ENCODE assay signal across 8 mouse cellular contexts in the genomic region with DNA sequence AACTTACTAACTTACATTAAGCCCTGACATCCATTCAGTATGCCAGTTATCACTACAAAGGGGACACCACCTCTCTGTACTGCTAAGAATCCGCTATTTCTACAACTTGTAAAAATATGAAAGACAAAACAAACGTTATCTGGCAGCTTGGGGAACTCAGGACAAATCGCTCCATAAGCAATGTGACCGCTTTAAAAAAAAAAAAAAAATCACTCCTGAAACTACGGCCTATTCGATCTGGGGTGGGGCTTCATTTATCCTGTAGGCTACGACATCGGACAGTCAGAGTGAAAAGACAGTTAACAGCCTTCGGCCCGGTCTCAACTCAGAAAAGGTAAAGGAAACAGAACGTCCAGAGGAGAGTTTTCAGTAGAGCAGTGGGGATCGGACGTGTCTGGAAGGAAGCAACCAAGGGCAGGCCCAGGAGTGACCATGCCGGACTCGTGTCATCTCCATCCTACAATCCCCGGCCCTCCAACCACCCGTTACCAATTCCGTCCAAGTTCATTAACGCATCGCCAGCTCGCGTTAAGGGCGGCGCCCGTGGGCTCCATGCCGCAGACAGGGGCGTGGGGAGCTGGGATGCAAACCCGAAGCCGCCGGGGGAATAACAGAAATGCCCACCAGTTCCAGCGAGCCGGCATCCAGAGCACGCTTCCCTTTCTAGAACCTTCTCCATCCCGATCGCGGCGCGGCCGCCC. TPM values are rescaled to one million over a fixed set of nuclear protein-coding genes. Genes with fewer than 3 reads are reported as not detected.
DNase-seq lines count a peak whose midpoint lies in the region; ATAC-seq and TF ChIP-seq lines count a peak whose summit lies in the region.

No protein-coding gene starts in this region.

- peaks cover 4 to 16% of the 10 kb centered on the region in 2 experiments for H3K4me1 ChIP-seq in heart, embryonic 14.5 days (ENCODE audit: control insufficient read depth in 2 of 2, insufficient read depth in 2 of 2, low read length in 2 of 2)
- peaks cover 35% of the 10 kb centered on the region for H3K4me1 ChIP-seq in E14TG2a.4 (replicated peaks; ENCODE audit: low read depth, low read length)
- peaks cover 16% of the 10 kb centered on the region for H3K4me1 ChIP-seq in hindbrain, embryonic 14.5 days (replicated peaks; ENCODE audit: control insufficient read depth, insufficient read depth, low read length)
- H3K4me1 ChIP-seq in midbrain, embryonic 10.5 days: peaks cover 21% of the 10 kb centered on the region

- no peaks in the 10 kb centered on the region for H3K27me3 ChIP-seq in heart, embryonic 14.5 days (ENCODE audit: control insufficient read depth, insufficient read depth, low read length)
- H3K27me3 ChIP-seq in E14TG2a.4 (ENCODE audit: insufficient read depth, low read length): no peaks in the 10 kb centered on the region
- no peaks in the 10 kb centered on the region for H3K27me3 ChIP-seq in hindbrain, embryonic 14.5 days (ENCODE audit: control insufficient read depth, insufficient read depth, low read length)
- no peaks in the 10 kb centered on the region for H3K27me3 ChIP-seq in midbrain, embryonic 10.5 days (ENCODE audit: low read depth, poor library complexity, severe bottlenecking)

- H3K9ac ChIP-seq in heart, embryonic 14.5 days (ENCODE audit: low read length): peak overlapping the region; percentile 99
- peak overlapping the region; percentile 93 for H3K9ac ChIP-seq in hindbrain, embryonic 14.5 days

- H3K27ac ChIP-seq in heart, embryonic 14.5 days (replicated peaks in 1 of 2; ENCODE audit: control insufficient read depth in 1 of 2, insufficient read depth in 1 of 2, low read depth in 2 of 2, low read length in 2 of 2): peak overlapping the region; percentile 60 to 83
- H3K27ac ChIP-seq in hindbrain, embryonic 14.5 days: peak overlapping the region; percentile 86
- peak overlapping the region; percentile 97 for H3K27ac ChIP-seq in midbrain, embryonic 10.5 days (replicated peaks)

- no peak for TF ChIP-seq CTCF in E14TG2a.4 (conservative IDR thresholded peaks at IDR 0.05; ENCODE audit: low read length)

- ATAC-seq in heart, embryonic 14.5 days (ENCODE audit: insufficient number of reproducible peaks, insufficient read depth, low FRiP score, low read depth): peak; percentile 24
- ATAC-seq in hindbrain, embryonic 14.5 days (ENCODE audit: low FRiP score): no peak

- H3K4me2 ChIP-seq in heart, embryonic 14.5 days (ENCODE audit: low read length): peak overlapping the region; percentile 93
- peak overlapping the region; percentile 83 for H3K4me2 ChIP-seq in hindbrain, embryonic 14.5 days (replicated peaks)

- H3K9me3 ChIP-seq in heart, embryonic 14.5 days (ENCODE audit: control insufficient read depth, low read length): no peaks in the 10 kb centered on the region
- no peaks in the 10 kb centered on the region for H3K9me3 ChIP-seq in E14TG2a.4 (ENCODE audit: low read length)
- H3K9me3 ChIP-seq in hindbrain, embryonic 14.5 days (ENCODE audit: control insufficient read depth, low read length): no peaks in the 10 kb centered on the region
- no peaks in the 10 kb centered on the region for H3K9me3 ChIP-seq in midbrain, embryonic 10.5 days (replicated peaks)

- H3K4me3 ChIP-seq in heart, embryonic 14.5 days (ENCODE audit: control insufficient read depth in 1 of 2, insufficient read depth in 1 of 2, low read depth in 1 of 2, low read length in 2 of 2): peak overlapping the region; percentile 75 to 90
- peak overlapping the region; percentile 99 for H3K4me3 ChIP-seq in E14TG2a.4 (replicated peaks; ENCODE audit: low read length)
- H3K4me3 ChIP-seq in hindbrain, embryonic 14.5 days (replicated peaks; ENCODE audit: low read length): peak overlapping the region; percentile 86
- H3K4me3 ChIP-seq in midbrain, embryonic 10.5 days: peak overlapping the region; percentile 94

- H3K36me3 ChIP-seq in heart, embryonic 14.5 days (ENCODE audit: control insufficient read depth, insufficient read depth, low read length): peaks cover 42% of the 10 kb centered on the region
- H3K36me3 ChIP-seq in E14TG2a.4 (ENCODE audit: insufficient read depth, low read length): peaks cover 44% of the 10 kb centered on the region
- peaks cover 42% of the 10 kb centered on the region for H3K36me3 ChIP-seq in hindbrain, embryonic 14.5 days (replicated peaks; ENCODE audit: control insufficient read depth, insufficient read depth)
- peaks cover 43% of the 10 kb centered on the region for H3K36me3 ChIP-seq in midbrain, embryonic 10.5 days

- DNase-seq in heart, adult 11 months: no peak
- DNase-seq in embryo, embryonic 11 days: peak; percentile 45
- no peak for DNase-seq in hindbrain, embryonic 14.5 days (ENCODE audit: low spot score)
- DNase-seq in midbrain, embryonic 10.5 days (ENCODE audit: low spot score): no peak
- no peak for DNase-seq in c-Kit-positive CD71-positive TER-119-positive erythroid progenitor cells, embryonic 14.5 days (ENCODE audit: low spot score)
- no peak for DNase-seq in thymus, postnatal 36 days

- under 1% methylated on average over 39 of the region's 39 CpGs for WGBS in heart, embryonic 14.5 days
- WGBS in hindbrain, embryonic 14.5 days: under 1% methylated on average over 39 of the region's 39 CpGs
- WGBS in midbrain, embryonic 10.5 days: under 1% methylated on average over 39 of the region's 39 CpGs

RNA-seq across cellular contexts. Expression of a gene that starts 0.6 kb away (rescaled TPM):
- polyA plus RNA-seq in heart, embryonic 14.5 days (2014; fragmentation: Nextera tagmentation; extraction: Ambion mirVana): 308 and 311 TPM in 2 replicates
- 414 and 438 TPM in 2 replicates for polyA plus RNA-seq in hindbrain, embryonic 14.5 days (2014; fragmentation: Nextera tagmentation; extraction: Ambion mirVana)
- 621 and 675 TPM in 2 replicates for polyA plus RNA-seq in midbrain, embryonic 10.5 days (2016; fragmentation: Nextera tagmentation; extraction: Ambion mirVana)

RNA-seq across cellular contexts. Expression of a gene that starts 40.6 kb away (rescaled TPM):
- 39.1 and 45.9 TPM in 2 replicates for polyA plus RNA-seq in heart, embryonic 14.5 days (2014; fragmentation: Nextera tagmentation; extraction: Ambion mirVana)
- polyA plus RNA-seq in hindbrain, embryonic 14.5 days (2014; fragmentation: Nextera tagmentation; extraction: Ambion mirVana): 41.8 and 52.1 TPM in 2 replicates
- polyA plus RNA-seq in midbrain, embryonic 10.5 days (2016; fragmentation: Nextera tagmentation; extraction: Ambion mirVana): 36.5 and 42.7 TPM in 2 replicates

RNA-seq across cellular contexts. Expression of a gene that starts 54.7 kb away (rescaled TPM):
- 11.0 and 12.3 TPM in 2 replicates for polyA plus RNA-seq in heart, embryonic 14.5 days (2014; fragmentation: Nextera tagmentation; extraction: Ambion mirVana)
- polyA plus RNA-seq in hindbrain, embryonic 14.5 days (2014; fragmentation: Nextera tagmentation; extraction: Ambion mirVana): 14.7 and 15.8 TPM in 2 replicates
- polyA plus RNA-seq in midbrain, embryonic 10.5 days (2016; fragmentation: Nextera tagmentation; extraction: Ambion mirVana): 11.6 and 13.6 TPM in 2 replicates

RNA-seq across cellular contexts. Expression of a gene that starts 58.0 kb away (rescaled TPM):
- polyA plus RNA-seq in heart, embryonic 14.5 days (2014; fragmentation: Nextera tagmentation; extraction: Ambion mirVana): 0.59 and 0.70 TPM in 2 replicates
- 0.12 TPM in 1 of 2 replicates, not detected in the other for polyA plus RNA-seq in hindbrain, embryonic 14.5 days (2014; fragmentation: Nextera tagmentation; extraction: Ambion mirVana)
- not detected in 2 replicates for polyA plus RNA-seq in midbrain, embryonic 10.5 days (2016; fragmentation: Nextera tagmentation; extraction: Ambion mirVana)
